Mouse (Mus musculus) hindbrain, embryonic 16.5 days (tissue): ENCODE measurements around the gene Arid3c. TPM values are rescaled to one million over a fixed set of nuclear protein-coding genes. Genes with fewer than 3 reads are reported as not detected.

Source experiments
- ATAC-seq: fragments of 200-750 bp; cut with Nextera tagmentation; 2 replicates; pipeline ENCODE4 v1.8.0; 2017; ENCODE audit warnings: moderate TSS enrichment, moderate library complexity
- H3K27ac ChIP-seq: fragments of 300-500 bp; sonication (generic); 2 replicates; pipeline ENCODE4 v1.5.1; 2014; ENCODE audit warnings: low read depth, mild to moderate bottlenecking, control low read depth, low read length, moderate library complexity
- H3K27me3 ChIP-seq: fragments of 300-500 bp; sonication (generic); replicated peaks from 2 replicates; pipeline ENCODE4 v1.6.1; 2014; ENCODE audit warnings: low read length; ENCODE audit not compliant: control insufficient read depth, insufficient read depth
- H3K36me3 ChIP-seq: fragments of 300-500 bp; sonication (generic); 2 replicates; pipeline ENCODE4 v1.6.1; 2014; ENCODE audit warnings: mild to moderate bottlenecking, low read length, moderate library complexity, mixed read lengths; ENCODE audit not compliant: control insufficient read depth, insufficient read depth
- H3K4me1 ChIP-seq: fragments of 300-500 bp; sonication (generic); 2 replicates; pipeline ENCODE4 v1.6.1; 2014; ENCODE audit warnings: low read depth, low read length; ENCODE audit not compliant: control insufficient read depth, insufficient read depth
- H3K4me2 ChIP-seq: fragments of 300-500 bp; sonication (generic); 2 replicates; pipeline ENCODE4 v1.6.1; 2014; ENCODE audit warnings: mild to moderate bottlenecking, low read length, control low read depth, moderate library complexity
- H3K4me3 ChIP-seq: fragments of 300-500 bp; sonication (generic); 2 replicates; pipeline ENCODE4 v1.5.1; 2014; ENCODE audit warnings: mild to moderate bottlenecking, low read length, control low read depth, moderate library complexity
- H3K9ac ChIP-seq: fragments of 300-500 bp; sonication (generic); 2 replicates; pipeline ENCODE4 v1.6.1; 2014; ENCODE audit warnings: low read depth, mild to moderate bottlenecking, control low read depth, low read length, moderate library complexity
- H3K9me3 ChIP-seq: fragments of 300-500 bp; sonication (generic); 2 replicates; pipeline ENCODE4 v1.6.1; 2014; ENCODE audit warnings: mild to moderate bottlenecking, low read length, moderate library complexity; ENCODE audit not compliant: control insufficient read depth
- WGBS: fragments of 180-500 bp; shearing (Covaris S2); extraction: QIAGEN DNeasy Blood & Tissue Kit; methylation state at CpG from one replicate; pipeline ENCODE4 v1.1.7; 2014; 5-methylcytosine and 5-hydroxymethylcytosine counted together
- polyA plus RNA-seq: library from polyadenylated mRNA; unstranded; fragments of >200 nt; fragmentation: Nextera tagmentation; extraction: Ambion mirVana; gene quantifications from 2 replicates; pipeline ENCODE4 v1.2.1, GENCODE M21; 2015

The Arid3c gene
- polyA plus RNA-seq, 1 experiment from 2014 or later = 0.76 TPM

DNA sequence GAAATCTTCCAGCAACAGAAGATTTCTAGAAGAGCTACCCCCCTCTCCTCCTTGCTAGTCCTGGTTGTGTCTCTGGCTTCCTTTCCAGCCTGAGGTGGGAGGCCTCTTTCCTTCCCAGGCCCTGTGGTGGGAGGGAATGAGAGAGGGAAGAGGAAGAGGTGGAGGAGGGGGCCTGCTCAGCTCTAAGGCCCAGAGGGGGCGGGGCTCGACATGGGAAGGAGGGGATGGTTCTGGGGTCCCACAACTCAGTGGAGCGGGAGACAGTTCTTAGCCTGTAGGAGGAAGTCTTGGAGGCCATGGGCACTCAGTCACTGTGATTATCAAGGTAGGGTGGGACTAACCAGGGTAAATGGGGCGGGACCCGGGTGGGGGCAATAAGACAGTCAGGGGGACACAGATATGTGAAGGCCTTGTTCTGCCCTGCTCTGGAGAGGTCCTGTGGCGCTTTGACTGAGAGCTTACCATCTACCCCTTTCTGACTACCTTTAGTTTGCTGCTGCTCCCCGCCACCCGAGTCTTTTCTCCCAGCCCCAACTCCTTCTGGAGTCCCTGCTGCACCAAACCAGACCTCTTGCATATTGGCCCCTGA, 31.3 kb upstream of the Arid3c start:
- H3K4me2 ChIP-seq = peak overlapping the region; percentile 13; the same call in 1 of the 2 replicates
- 47% methylated on average over 8 of the region's 8 CpGs for WGBS
- H3K27ac ChIP-seq = no peak overlapping the region
- no peak overlapping the region; the same call in 1 of the 2 replicates for H3K9ac ChIP-seq
- H3K4me1 ChIP-seq = peaks cover 28% of the 10 kb centered on the region
- no peaks in the 10 kb centered on the region for H3K27me3 ChIP-seq
- peak; percentile 55 for ATAC-seq
- no peaks in the 10 kb centered on the region for H3K36me3 ChIP-seq
- H3K9me3 ChIP-seq = no peaks in the 10 kb centered on the region
- no peak overlapping the region for H3K4me3 ChIP-seq

DNA sequence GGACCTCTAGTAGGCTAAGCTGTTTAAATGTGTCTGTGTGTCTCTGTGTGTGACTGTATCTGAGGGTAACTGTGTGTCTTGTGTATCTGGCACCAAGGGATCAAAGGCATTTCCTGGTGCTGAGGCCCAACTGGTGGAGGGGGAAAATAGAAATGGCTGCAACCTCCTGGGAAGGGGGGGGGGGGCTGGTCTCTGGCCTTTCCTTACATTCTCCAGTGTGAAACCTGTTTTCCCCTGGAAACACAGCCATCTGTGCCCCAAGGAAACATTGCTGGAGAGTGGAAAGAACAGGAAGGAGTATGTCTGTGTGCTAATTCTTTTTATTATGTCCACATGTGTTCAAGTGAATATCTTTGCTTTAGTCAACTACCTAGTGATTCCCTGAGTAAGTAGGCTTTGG, 30.7 kb upstream of the Arid3c start:
- no peak for ATAC-seq
- Histone ChIP-seq H3K36me3 (no peaks in the 10 kb centered on the region), H3K27ac (no peak overlapping the region), H3K9ac (no peak overlapping the region), H3K9me3 (no peaks in the 10 kb centered on the region), H3K4me3 (no peak overlapping the region), H3K4me2 (peak overlapping the region; percentile 52), H3K27me3 (no peaks in the 10 kb centered on the region), H3K4me1 (peaks cover 29% of the 10 kb centered on the region)

DNA sequence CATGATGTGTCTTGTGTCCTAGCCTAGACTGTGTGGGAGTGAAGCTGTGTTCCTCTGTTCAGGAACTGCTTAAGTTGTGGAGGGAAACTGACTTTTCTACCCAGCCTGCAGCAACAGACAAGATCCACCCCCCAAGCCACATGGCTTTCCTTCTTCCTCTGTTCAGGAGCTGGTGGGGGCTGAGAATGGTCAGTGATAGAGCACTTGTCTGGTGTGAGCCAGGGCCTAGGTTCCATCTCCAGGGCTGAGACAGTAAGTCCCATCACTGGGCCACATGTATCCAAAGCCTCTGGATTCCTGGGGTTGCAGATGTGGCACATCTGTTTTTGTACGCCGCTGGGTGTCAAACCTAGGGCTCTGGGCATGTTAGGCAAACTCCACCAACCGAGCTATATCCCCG, 30.0 kb upstream of the Arid3c start:
- Histone ChIP-seq H3K27me3 (no peaks in the 10 kb centered on the region), H3K9ac (peak overlapping the region; percentile 57), H3K27ac (peak overlapping the region; percentile 57; the same call in 1 of the 2 replicates), H3K9me3 (no peaks in the 10 kb centered on the region), H3K4me1 (peaks cover 35% of the 10 kb centered on the region), H3K36me3 (no peaks in the 10 kb centered on the region), H3K4me2 (peak overlapping the region; percentile 52), H3K4me3 (peak overlapping the region; percentile 34)
- ATAC-seq = 0 out of 2 replicates have a peak, but pooled peaks have one; percentile 10
- WGBS = 81% methylated on average over 4 of the region's 4 CpGs

DNA sequence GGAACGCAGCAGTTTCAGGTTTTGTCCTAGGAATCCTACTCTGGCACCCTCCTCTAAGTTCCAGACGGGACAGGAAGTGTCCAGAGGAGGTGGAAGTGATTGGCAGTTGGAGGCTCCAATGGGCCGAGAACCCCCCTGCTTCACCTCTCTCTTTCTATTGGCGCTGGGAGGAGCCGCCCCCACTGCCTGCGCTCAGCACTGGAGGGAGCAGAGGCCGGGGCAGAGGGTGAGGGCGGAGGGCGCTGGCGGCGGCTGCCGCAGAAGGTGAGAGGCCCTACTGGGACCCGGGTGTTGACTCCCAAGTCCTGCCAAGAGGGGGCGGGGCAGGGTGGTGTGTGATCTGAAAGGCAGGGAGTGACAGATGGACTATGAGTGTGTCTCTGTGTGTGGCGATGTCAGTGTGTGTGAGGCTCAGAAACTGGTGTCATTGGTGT, 29.4 kb upstream of the Arid3c start:
- ATAC-seq = peak; percentile 77
- under 1% methylated on average over 15 of the region's 15 CpGs for WGBS
- peak overlapping the region; percentile 52 for H3K4me2 ChIP-seq
- no peaks in the 10 kb centered on the region for H3K36me3 ChIP-seq
- H3K4me3 ChIP-seq = peak overlapping the region; percentile 34
- peak overlapping the region; percentile 57; the same call in 1 of the 2 replicates for H3K27ac ChIP-seq
- no peaks in the 10 kb centered on the region for H3K27me3 ChIP-seq
- peaks cover 35% of the 10 kb centered on the region for H3K4me1 ChIP-seq
- no peaks in the 10 kb centered on the region for H3K9me3 ChIP-seq
- peak overlapping the region; percentile 57 for H3K9ac ChIP-seq

DNA sequence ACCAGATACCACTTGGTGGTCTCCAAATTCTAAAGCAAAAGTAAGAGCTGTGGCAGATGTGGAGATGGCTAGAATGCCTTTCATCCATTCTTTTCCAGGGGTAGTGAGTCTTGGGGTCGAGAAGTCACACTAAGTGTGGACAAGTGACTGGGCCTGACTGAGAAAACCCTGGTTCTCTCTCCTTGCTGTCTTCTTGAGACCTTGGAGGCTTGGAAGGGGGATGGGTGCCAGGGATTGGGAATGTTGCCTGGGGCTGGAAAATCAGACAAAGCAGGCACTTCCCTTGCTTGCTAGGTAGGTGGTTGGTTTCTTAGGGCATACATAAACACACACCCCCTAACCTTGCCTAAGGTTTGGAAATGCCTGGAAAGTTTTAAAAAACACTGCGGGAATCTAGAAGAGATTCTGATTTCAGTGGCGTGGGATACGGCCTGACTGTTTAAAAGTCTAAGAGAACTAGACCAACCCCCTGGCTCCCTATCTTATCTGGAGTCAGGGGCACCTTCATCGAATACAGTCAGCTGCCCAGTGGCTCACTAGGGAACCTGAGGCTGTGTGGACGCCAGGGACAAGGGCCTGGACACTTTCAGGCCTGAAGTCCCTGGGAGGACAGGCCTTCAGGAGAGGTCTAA, 28.8 kb upstream of the Arid3c start:
- no peak for ATAC-seq
- Histone ChIP-seq H3K27me3 (no peaks in the 10 kb centered on the region), H3K9ac (peak overlapping the region; percentile 57), H3K4me1 (peaks cover 36% of the 10 kb centered on the region), H3K9me3 (no peaks in the 10 kb centered on the region), H3K27ac (peak overlapping the region; percentile 57; the same call in 1 of the 2 replicates), H3K4me3 (peak overlapping the region; percentile 34), H3K36me3 (no peaks in the 10 kb centered on the region), H3K4me2 (peak overlapping the region; percentile 52)
- 44% methylated on average over 6 of the region's 6 CpGs for WGBS

DNA sequence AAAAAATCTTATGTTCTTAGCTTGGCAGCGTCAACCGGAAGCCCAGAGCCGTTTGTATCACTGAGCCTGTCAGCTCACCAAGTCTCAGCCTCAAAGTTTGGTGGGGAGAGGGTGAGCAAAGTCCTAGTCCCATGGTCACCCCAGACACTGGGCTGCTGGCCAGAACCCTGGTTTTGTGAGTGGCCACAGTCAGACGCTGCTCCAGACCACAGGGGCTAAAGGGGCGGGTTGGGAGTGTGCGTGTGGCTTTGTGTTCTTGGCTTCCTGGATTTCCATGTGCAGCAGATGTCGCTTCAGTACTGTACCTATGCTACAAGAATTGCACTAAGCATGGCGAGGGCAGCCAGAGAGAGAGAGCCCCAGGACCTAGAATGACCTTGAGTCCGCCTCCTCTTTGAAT, 28.3 kb upstream of the Arid3c start:
- Histone ChIP-seq H3K36me3 (no peaks in the 10 kb centered on the region), H3K27ac (no peak overlapping the region), H3K4me1 (peaks cover 38% of the 10 kb centered on the region), H3K27me3 (no peaks in the 10 kb centered on the region), H3K9ac (no peak overlapping the region), H3K4me2 (no peak overlapping the region), H3K9me3 (no peaks in the 10 kb centered on the region), H3K4me3 (no peak overlapping the region)
- no peak for ATAC-seq
- WGBS = 78% methylated on average over 9 of the region's 9 CpGs

DNA sequence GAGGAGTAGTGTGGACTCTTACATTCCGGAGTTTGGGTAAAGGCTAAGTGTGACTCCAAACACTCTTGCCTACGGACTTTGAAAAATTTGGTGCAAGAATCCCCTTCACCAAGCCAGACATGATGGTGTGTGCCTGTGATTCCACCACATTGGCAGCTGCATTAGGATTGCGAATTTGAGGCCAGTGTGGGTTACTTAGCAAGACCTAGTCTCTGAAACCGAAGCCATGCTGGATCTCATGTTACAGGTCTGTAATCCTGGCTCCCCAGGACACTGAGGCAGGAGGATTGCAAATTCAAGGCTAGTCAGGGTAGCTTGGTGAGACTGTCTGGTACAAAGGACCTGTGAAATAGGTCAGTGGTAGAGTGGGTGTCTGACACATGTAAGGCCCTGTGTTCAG, 27.8 kb upstream of the Arid3c start:
- no peaks in the 10 kb centered on the region for H3K36me3 ChIP-seq
- H3K27me3 ChIP-seq = no peaks in the 10 kb centered on the region
- H3K4me1 ChIP-seq = peaks cover 38% of the 10 kb centered on the region
- H3K4me2 ChIP-seq = no peak overlapping the region
- no peak overlapping the region for H3K4me3 ChIP-seq
- no peak overlapping the region for H3K27ac ChIP-seq
- no peaks in the 10 kb centered on the region for H3K9me3 ChIP-seq
- WGBS = 90% methylated on average over 4 of the region's 4 CpGs
- no peak overlapping the region for H3K9ac ChIP-seq
- ATAC-seq = no peak

DNA sequence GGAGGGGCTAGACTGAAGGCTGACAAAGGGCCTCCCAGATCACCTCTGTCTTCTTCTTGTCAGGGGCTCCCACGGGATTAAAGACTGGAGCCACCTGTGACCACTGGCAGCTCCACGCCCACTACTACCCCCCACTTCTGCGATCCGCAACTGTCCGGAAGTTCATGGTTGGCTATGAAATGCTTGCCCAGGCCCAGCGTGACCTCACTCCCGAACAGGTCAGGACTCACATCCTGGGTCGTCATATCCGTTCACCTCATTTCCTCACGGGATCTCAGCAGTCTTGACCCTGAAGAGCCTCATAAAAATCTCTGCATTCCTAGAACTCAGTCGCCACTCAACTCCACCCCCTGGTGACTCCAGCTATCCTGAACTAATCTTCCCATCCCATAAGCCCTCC, 27.1 kb upstream of the Arid3c start:
- H3K4me3 ChIP-seq = no peak overlapping the region
- H3K9me3 ChIP-seq = no peaks in the 10 kb centered on the region
- WGBS = 87% methylated on average over 11 of the region's 11 CpGs
- no peak overlapping the region for H3K4me2 ChIP-seq
- no peaks in the 10 kb centered on the region for H3K27me3 ChIP-seq
- ATAC-seq = no peak
- peaks cover 38% of the 10 kb centered on the region for H3K4me1 ChIP-seq
- H3K36me3 ChIP-seq = no peaks in the 10 kb centered on the region
- H3K9ac ChIP-seq = no peak overlapping the region
- no peak overlapping the region for H3K27ac ChIP-seq

DNA sequence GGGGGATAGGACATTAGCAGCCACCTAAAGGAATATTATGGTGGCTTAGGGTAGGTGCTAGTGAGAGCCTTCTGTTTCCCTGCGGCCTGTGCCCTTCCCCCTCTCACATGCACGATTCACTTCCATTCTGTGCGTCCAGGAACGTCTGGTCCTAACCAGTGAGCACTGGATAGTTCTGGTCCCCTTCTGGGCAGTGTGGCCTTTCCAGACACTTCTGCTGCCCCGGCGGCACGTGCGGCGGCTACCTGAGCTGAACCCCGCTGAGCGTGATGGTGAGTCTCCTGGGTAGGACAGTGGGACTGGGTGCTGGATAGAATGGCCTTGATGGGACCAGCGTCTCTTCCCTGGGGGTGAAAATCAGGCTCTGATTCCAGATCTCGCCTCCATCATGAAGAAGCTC, 26.4 kb upstream of the Arid3c start:
- peaks cover 33% of the 10 kb centered on the region for H3K4me1 ChIP-seq
- H3K36me3 ChIP-seq = no peaks in the 10 kb centered on the region
- no peak overlapping the region for H3K27ac ChIP-seq
- WGBS = 90% methylated on average over 13 of the region's 13 CpGs
- no peak for ATAC-seq
- H3K4me2 ChIP-seq = no peak overlapping the region
- no peaks in the 10 kb centered on the region for H3K27me3 ChIP-seq
- no peaks in the 10 kb centered on the region for H3K9me3 ChIP-seq
- no peak overlapping the region for H3K9ac ChIP-seq
- no peak overlapping the region for H3K4me3 ChIP-seq
